Mouse (Mus musculus) midbrain, embryonic 11.5 days (tissue): ENCODE measurements around the gene Mtus2. TPM values are rescaled to one million over a fixed set of nuclear protein-coding genes. Genes with fewer than 3 reads are reported as not detected.

Experiments used
- ATAC-seq: fragments of 200-750 bp; cut with Nextera tagmentation; 2 replicates; pipeline ENCODE4 v1.8.0; 2017; ENCODE audit warnings: moderate TSS enrichment, moderate library complexity; ENCODE audit not compliant: low FRiP score
- DNase-seq: peaks from one replicate; pipeline ENCODE4 v3.0.0; 2015; ENCODE audit warnings: low spot score; ENCODE audit errors: missing footprints
- H3K27ac ChIP-seq: fragments of 300-500 bp; sonication (generic); 2 replicates; pipeline ENCODE4 v1.5.1; 2014; ENCODE audit warnings: low read depth, low read length
- H3K27me3 ChIP-seq: fragments of 300-500 bp; sonication (generic); 2 replicates; pipeline ENCODE4 v1.6.1; 2014; ENCODE audit warnings: mild to moderate bottlenecking, low read length, moderate library complexity, mixed read lengths; ENCODE audit not compliant: control insufficient read depth, insufficient read depth
- H3K36me3 ChIP-seq: fragments of 300-500 bp; sonication (generic); 2 replicates; pipeline ENCODE4 v1.6.1; 2014; ENCODE audit warnings: mild to moderate bottlenecking, low read length, moderate library complexity, mixed read lengths; ENCODE audit not compliant: control insufficient read depth, insufficient read depth
- H3K4me1 ChIP-seq: fragments of 300-500 bp; sonication (generic); 2 replicates; pipeline ENCODE4 v1.6.1; 2014; ENCODE audit warnings: low read length; ENCODE audit not compliant: control insufficient read depth, insufficient read depth
- H3K4me2 ChIP-seq: fragments of 300-500 bp; sonication (generic); 2 replicates; pipeline ENCODE4 v1.6.1; 2014; ENCODE audit warnings: mild to moderate bottlenecking, moderate library complexity
- H3K4me3 ChIP-seq: fragments of 300-500 bp; sonication (generic); 2 replicates; pipeline ENCODE4 v1.5.1; 2014; ENCODE audit warnings: low read depth, low read length
- H3K9ac ChIP-seq: fragments of 300-500 bp; sonication (generic); 2 replicates; pipeline ENCODE4 v1.6.1; 2014; ENCODE audit warnings: low read length
- H3K9me3 ChIP-seq: fragments of 300-500 bp; sonication (generic); 2 replicates; pipeline ENCODE4 v1.6.1; 2016; ENCODE audit warnings: low read length; ENCODE audit not compliant: control insufficient read depth
- WGBS: fragments of 180-500 bp; shearing (Covaris S2); extraction: QIAGEN DNeasy Blood & Tissue Kit; methylation state at CpG from one replicate; pipeline ENCODE4 v1.1.7; 2014; 5-methylcytosine and 5-hydroxymethylcytosine counted together
- polyA plus RNA-seq: library from polyadenylated mRNA; unstranded; fragments of >200 nt; fragmentation: Nextera tagmentation; extraction: Ambion mirVana; gene quantifications from 2 replicates; pipeline ENCODE4 v1.2.1, GENCODE M21; 2014

Mtus2 gene
- polyA plus RNA-seq, 1 experiment from 2014 or later = 13.8 TPM

DNA sequence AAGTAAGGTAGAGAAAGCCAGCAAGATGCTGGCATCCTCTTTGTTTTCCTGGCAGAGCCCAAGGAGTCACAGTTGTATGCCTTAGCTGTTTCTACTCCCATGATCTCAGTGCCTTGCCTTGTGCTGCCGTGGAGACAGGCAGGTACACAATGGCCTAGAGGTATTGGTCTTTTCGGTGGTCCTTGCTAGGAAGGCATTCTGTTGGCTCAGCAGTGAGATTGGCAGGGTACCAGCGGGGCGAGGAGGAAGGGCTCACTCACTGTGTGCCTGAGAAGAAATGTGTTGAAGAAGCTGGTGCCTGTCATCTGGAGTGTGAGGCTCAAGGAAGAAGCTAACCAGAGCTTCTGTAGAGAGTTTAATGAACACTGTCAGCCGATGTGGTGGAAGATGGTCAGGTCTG lies 1.4 kb upstream of the Mtus2 start:
- no peak overlapping the region for H3K4me2 ChIP-seq
- 40% methylated on average over 5 of the region's 5 CpGs for WGBS
- H3K9ac ChIP-seq = no peak overlapping the region

DNA sequence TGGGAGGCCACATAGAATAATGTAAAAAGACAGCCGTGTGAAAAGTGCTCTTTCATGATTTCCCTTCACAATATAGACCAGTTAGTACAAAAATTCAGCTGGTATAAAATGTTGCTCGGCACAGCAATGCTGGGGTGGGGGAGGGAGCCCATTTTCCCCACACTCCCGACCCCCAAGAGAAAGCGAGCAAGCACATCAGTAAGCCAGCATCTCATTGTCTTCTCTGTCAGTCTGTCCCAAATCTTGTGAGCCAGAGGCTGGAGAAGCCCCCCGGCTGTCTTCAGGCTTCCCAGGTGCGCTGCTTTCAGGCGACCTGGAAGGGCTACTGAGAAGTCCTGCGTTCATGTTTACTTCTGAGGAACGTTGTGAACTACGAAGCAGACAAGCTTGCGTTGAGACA lies 699 bp upstream of the Mtus2 start:
- ATAC-seq (no peak), DNase-seq (peak; percentile 91)
- H3K9me3 ChIP-seq = no peaks in the 10 kb centered on the region
- peaks cover 7% of the 10 kb centered on the region; the same call in 1 of the 2 replicates for H3K4me1 ChIP-seq
- H3K27me3 ChIP-seq = peaks cover 21% of the 10 kb centered on the region; the same call in 1 of the 2 replicates
- 4% methylated on average over 11 of the region's 11 CpGs for WGBS
- H3K36me3 ChIP-seq = no peaks in the 10 kb centered on the region
- H3K27ac ChIP-seq = no peak overlapping the region
- peak overlapping the region; percentile 36; the same call in 1 of the 2 replicates for H3K9ac ChIP-seq
- H3K4me2 ChIP-seq = peak overlapping the region; percentile 98
- peak overlapping the region; percentile 65 for H3K4me3 ChIP-seq

More for the DNA sequence above, 1.4 kb upstream of the Mtus2 start:
- H3K4me1 ChIP-seq = peaks cover 7% of the 10 kb centered on the region; the same call in 1 of the 2 replicates
- H3K36me3 ChIP-seq = no peaks in the 10 kb centered on the region
- no peak overlapping the region for H3K27ac ChIP-seq
- no peak for DNase-seq
- no peaks in the 10 kb centered on the region for H3K9me3 ChIP-seq
- H3K27me3 ChIP-seq = peaks cover 21% of the 10 kb centered on the region; the same call in 1 of the 2 replicates
- no peak overlapping the region for H3K4me3 ChIP-seq
- no peak for ATAC-seq

DNA sequence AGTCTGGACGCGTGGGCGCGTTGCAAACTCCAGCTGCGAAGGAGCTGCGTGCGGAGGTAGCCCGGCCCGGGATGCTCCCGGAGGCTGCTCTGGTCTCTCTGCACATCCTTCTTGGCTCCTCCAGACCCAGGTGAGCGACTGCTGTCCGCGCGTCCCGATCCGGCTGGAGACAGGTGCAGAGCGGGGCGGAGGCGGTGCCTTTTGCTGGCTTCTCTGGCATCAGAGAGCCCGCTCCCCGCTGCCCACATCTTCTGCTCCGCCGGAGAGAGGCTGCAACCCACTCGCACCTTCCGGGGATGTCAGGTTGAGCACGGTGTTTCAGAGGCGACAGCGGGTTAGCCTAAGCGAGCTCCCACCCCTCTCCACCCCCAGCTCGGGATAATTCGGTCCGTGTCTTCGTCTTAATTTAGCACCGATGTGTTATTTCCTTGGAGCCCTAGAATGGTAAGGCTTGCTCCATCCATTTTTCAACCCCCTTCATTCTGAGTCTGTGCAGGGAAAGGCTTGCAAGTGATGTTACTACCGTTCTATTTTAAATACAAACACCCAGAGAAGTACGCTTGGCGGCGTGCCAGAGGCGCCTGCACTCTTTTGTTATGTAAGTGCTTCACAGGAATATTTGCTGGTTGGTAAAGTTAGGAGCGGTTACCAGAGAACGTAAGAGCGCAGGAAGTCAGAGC lies 612 bp downstream of the Mtus2 start:
- ATAC-seq = no peak

DNA sequence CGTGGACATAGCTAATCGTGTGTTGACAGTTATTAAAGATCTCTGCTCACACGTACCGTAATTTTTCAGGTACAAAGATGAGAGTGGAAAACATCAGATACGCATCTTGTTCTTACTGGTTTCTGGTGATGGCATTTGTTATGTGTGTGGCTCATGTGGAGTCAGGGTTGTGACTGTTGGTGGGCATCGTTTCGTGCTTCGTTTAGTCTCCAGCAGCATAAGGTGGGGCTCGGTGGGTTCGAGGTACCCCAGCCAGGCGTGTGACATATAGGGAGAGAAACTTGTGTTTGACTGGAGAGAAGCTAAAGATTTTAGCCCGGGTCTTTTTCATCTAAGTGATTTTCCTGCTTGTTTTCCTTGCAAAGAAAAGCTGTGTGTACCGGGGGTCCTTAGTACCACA lies 1.4 kb downstream of the Mtus2 start:
- 42% methylated on average over 13 of the region's 13 CpGs for WGBS
- ATAC-seq (no peak), DNase-seq (no peak)
- Histone ChIP-seq H3K9ac (no peak overlapping the region), H3K4me2 (peak overlapping the region; percentile 98; the same call in 1 of the 2 replicates), H3K9me3 (no peaks in the 10 kb centered on the region), H3K27ac (no peak overlapping the region), H3K27me3 (peaks cover 21% of the 10 kb centered on the region; the same call in 1 of the 2 replicates), H3K4me3 (0 out of 2 replicates have a peak overlapping the region, but pooled peaks have one; percentile 65), H3K36me3 (no peaks in the 10 kb centered on the region), H3K4me1 (peaks cover 7% of the 10 kb centered on the region; the same call in 1 of the 2 replicates)

More for the DNA sequence above, 612 bp downstream of the Mtus2 start:
- peaks cover 21% of the 10 kb centered on the region; the same call in 1 of the 2 replicates for H3K27me3 ChIP-seq
- H3K9ac ChIP-seq = peak overlapping the region; percentile 70
- H3K9me3 ChIP-seq = no peaks in the 10 kb centered on the region
- no peak overlapping the region for H3K27ac ChIP-seq
- peak; percentile 93 for DNase-seq
- peak overlapping the region; percentile 65 for H3K4me3 ChIP-seq
- under 1% methylated on average over 42 of the region's 42 CpGs for WGBS
- H3K4me2 ChIP-seq = peak overlapping the region; percentile 98
- no peaks in the 10 kb centered on the region for H3K36me3 ChIP-seq
- peaks cover 7% of the 10 kb centered on the region; the same call in 1 of the 2 replicates for H3K4me1 ChIP-seq

DNA sequence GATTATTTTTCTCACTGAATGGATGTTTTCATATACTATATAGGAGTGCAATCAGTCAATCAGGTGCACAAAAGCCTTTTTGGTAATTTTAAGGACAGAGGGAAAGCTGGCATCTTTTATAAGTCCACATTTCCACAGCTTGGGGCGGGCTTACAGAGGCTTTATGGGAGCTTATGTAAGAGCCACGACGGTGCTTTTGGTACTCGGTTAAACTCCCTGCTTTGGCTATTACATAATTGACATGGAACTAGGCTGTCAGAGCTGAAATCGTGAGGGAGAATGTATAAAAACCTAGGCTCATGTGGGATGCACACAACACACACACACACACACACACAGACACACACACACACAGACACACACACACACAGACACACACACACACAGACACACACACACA lies 2.0 kb downstream of the Mtus2 start:
- Histone ChIP-seq H3K27me3 (peaks cover 21% of the 10 kb centered on the region; the same call in 1 of the 2 replicates), H3K4me1 (peaks cover 7% of the 10 kb centered on the region; the same call in 1 of the 2 replicates), H3K27ac (no peak overlapping the region), H3K36me3 (no peaks in the 10 kb centered on the region), H3K9ac (no peak overlapping the region), H3K4me3 (no peak overlapping the region), H3K4me2 (no peak overlapping the region), H3K9me3 (no peaks in the 10 kb centered on the region)
- no peak for ATAC-seq
- WGBS = 39% methylated on average over 5 of the region's 5 CpGs
- DNase-seq = no peak

DNA sequence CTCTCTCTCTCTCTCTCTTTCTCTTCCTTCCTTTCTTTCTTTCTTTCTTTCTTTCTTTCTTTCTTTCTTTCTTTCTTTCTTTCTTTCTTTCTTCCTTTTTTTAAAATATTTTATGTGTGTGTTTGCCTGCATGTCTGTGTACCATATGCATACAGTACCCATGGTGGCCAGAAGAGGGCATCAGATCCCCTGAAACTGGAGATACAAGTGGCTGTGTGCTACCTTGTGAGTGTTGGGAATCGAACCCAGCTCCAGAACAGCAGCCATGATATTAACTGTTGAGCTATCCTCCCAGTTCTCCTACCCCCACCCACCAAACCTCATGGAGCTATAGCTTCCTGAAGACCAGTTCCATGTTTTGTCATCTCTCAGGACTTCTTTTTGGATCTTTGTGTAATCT lies 3.7 kb downstream of the Mtus2 start:
- no peak overlapping the region for H3K4me3 ChIP-seq
- 67% methylated on average over 1 of the region's 1 CpGs for WGBS
- H3K27me3 ChIP-seq = peaks cover 18% of the 10 kb centered on the region; the same call in 1 of the 2 replicates
- no peaks in the 10 kb centered on the region for H3K36me3 ChIP-seq
- ATAC-seq (no peak), DNase-seq (no peak)
- no peak overlapping the region for H3K9ac ChIP-seq
- H3K4me1 ChIP-seq = peaks cover 7% of the 10 kb centered on the region; the same call in 1 of the 2 replicates
- H3K27ac ChIP-seq = no peak overlapping the region
- H3K9me3 ChIP-seq = no peaks in the 10 kb centered on the region
- no peak overlapping the region for H3K4me2 ChIP-seq

DNA sequence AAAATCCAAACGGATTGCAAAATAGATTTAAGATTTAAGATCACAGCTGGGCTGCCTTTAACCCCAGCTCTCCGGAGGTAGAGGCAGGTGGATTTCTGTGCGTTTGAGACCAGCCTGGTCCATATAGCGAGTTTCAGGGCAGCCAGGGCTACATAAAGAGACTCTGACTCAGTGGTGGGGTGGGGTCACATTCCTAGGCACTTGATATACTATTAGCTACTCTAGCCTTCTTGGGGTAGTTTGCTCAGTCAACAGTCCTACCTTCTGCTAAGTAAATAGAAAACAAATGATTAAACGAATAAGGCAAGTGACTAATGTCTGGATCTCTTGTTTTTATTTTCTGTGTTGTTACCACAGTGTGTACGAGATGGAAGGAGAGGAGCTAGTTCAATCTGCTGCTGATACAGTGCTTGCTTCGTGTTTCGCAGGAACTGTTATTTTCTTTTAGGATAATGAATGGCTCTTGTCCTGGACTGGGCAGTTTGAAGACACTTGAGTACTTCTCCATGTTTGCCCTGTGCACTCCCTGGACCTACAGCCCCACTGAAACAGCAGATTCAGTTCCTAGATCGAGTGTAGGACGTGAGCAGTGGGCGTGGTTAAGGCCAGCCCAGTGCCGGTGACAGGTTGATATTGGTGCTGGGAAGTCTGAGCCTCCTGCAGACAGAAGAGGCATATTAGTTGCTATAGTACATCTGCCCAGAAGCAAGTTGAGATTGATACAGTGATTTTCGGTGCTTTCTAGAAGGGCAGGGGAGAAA lies 6.9 kb downstream of the Mtus2 start:
- 74% methylated on average over 13 of the region's 13 CpGs for WGBS
- Histone ChIP-seq H3K36me3 (no peaks in the 10 kb centered on the region), H3K27me3 (no peaks in the 10 kb centered on the region), H3K4me2 (no peak overlapping the region), H3K4me1 (no peaks in the 10 kb centered on the region), H3K9me3 (no peaks in the 10 kb centered on the region), H3K27ac (no peak overlapping the region), H3K4me3 (no peak overlapping the region), H3K9ac (no peak overlapping the region)
- DNase-seq = no peak
- no peak for ATAC-seq

DNA sequence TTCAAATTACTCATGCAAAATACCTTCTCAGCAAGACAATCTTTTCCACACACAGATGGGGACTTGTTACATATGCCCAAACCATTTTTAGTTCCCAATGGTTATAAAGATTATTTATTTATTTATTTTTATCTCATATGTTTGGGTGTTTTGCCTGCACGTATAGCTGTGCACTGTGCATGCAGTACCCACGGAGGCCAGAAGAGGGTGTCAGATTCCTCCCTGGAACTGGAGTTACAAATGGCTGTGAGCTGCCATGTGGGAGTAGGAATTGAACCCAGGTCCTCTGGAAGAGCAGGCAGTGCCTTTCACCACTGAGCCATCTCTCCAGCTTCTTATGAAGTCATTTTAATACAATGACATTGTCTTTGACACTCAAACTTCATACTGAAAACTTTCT lies 7.7 kb downstream of the Mtus2 start:
- DNase-seq (peak; percentile 89), ATAC-seq (no peak)
- Histone ChIP-seq H3K27ac (no peak overlapping the region), H3K9ac (no peak overlapping the region), H3K4me2 (no peak overlapping the region), H3K4me3 (no peak overlapping the region), H3K9me3 (no peaks in the 10 kb centered on the region), H3K27me3 (no peaks in the 10 kb centered on the region), H3K36me3 (no peaks in the 10 kb centered on the region), H3K4me1 (no peaks in the 10 kb centered on the region)
- 53% methylated on average over 2 of the region's 2 CpGs for WGBS

DNA sequence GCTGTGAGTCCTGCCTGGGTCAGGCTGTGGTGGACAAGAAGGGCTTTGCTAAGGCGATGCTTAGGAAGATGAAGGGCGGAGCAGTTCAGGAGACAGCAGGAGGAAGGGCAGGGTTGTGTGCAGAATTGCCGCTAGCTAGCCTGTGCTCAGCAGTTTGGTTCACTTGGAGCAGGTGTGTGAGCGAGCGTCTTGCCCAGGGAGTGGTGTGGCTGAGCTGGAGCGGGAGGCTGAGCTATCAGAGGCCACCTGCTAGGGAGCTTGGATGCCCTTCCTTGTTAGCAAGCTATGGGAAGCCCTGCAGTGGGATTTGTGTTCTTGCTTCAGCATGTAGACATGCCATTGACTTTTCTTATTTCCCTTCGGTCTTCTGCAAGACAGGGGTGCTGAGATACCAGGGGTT lies 9.5 kb downstream of the Mtus2 start:
- H3K4me1 ChIP-seq = no peaks in the 10 kb centered on the region
- no peak overlapping the region for H3K9ac ChIP-seq
- H3K36me3 ChIP-seq = no peaks in the 10 kb centered on the region
- no peak overlapping the region for H3K27ac ChIP-seq
- H3K4me3 ChIP-seq = no peak overlapping the region
- H3K4me2 ChIP-seq = no peak overlapping the region
- 78% methylated on average over 7 of the region's 7 CpGs for WGBS
- DNase-seq (no peak), ATAC-seq (no peak)
- no peaks in the 10 kb centered on the region for H3K9me3 ChIP-seq
- H3K27me3 ChIP-seq = no peaks in the 10 kb centered on the region
